Mouse (Mus musculus): ENCODE results near the gene Gm27021.

Gene Gm27021

DNA sequence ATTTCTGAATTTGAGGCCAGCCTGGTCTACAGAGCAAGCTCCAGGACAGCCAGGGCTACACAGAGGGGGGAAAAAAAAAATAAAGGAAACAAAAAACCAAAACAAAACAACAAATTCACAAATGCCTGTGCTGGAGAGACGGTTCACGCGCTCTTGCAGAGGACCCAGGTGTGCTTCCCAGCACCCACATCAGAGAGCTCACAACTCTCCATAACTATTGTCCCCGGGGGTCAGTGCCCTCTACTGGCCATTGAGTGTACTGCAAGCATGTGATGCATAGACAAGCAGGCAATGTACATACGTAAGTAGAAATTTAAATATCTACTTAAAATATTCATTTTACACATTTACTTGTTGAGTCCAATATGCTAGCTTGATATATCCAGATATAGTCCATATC, 73.3 kb downstream of the Gm27021 start:
- DNase-seq, result no peak

GRCm38 (mm10) chr8:120591587-120592292, 76.1 kb downstream of the Gm27021 start:
- no peak for DNase-seq

DNA sequence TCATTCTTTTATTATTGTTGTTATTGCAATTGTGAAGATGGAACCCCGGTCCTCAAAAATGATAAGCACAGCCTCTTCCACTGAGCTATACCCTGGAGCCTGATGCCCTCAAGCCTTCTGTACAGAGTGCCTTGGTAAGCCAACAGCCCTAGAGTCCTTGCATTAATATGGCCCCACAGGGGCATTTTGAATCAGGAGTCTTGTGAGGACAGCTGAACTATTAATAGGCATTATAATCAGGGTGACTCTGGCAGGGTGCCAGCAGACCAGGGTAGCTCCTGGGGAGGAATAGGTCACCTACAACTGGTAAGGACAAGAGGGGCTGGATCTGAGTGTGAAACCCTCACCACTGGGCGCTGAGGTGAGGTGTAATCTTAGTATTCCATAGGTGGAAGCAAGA, 78.0 kb downstream of the Gm27021 start:
- DNase-seq, result no peak

DNA sequence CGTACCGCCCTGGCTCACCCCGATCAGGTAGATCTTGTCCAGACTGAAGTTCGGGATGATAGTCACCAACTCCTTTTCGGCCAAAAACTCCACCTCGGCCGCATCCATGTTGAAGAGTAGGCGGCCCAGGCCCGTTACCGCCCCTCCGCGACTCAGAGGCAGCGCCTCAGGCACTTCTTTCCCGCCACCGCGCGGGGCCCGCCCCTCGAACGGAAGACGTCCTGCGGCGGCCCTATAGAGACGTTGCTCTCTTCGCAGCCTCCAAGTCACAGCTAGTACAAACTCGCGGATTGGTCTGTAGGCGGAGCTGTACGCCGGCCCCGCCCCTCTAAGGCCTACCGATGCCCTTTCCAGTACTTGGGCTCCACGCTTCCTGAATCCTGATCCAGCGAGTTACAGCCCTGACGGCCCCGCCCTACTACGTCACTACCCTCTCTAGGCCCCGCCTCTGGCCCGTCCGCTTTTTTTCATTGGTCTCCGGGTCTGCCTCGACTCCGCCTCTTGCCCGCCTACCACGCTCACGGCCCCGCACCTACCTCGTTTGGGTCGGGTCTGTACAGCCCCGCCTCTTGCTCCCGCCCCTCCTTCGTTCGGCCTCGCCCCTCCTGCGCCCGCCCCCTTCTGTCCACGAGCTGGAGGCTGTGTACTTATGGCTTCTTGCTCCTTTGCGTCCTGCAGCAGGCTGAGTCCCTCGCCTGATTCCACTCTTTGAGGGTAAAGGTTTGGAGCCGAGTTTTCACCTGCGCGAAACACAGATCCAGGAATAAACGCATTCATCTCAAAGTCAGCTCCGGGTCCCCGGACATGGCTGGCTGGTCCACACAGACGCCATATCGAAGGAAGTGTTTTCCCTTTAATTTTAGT, 78.7 kb downstream of the Gm27021 start, which contains the start of gene Gins2:
Gene Gins2 (minus strand): TSS at position 397 of the 864 bp plus-strand sequence.
- DNase-seq, result peak; percentile 96

GRCm38 (mm10) chr8:120585521-120585920, 82.4 kb downstream of the Gm27021 start:
- no peak for DNase-seq

GRCm38 (mm10) chr8:120581811-120582210, 86.1 kb downstream of the Gm27021 start:
- DNase-seq, result no peak

GRCm38 (mm10) chr8:120581329-120581728, 86.5 kb downstream of the Gm27021 start:
- DNase-seq, result no peak

- no peak for DNase-seq
Observed at GRCm38 (mm10) chr8:120580336-120581000, 87.4 kb downstream of the Gm27021 start.

DNA sequence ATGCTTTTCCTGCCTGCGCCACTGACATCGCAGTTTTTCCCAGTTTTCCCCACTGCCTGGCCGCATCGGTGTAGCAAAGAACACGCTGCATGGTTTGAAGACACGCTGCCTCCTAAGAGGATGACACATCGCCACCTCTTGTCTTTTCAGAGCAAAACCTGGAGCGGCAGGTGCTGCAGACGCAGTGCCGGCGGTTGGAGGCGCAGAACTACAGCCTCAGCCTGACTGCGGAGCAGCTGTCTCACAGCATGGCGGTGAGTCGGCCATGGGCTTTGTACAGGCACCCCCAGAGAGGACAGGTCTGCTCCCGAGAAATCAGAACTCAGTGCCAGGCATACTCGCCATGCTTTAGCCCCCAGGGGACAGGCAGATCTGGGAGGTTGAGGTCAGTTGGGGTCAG, 90.1 kb downstream of the Gm27021 start:
- no peak for DNase-seq

- no peak for DNase-seq
Observed at GRCm38 (mm10) chr8:120575801-120576200, 92.1 kb downstream of the Gm27021 start.

GRCm38 (mm10) chr8:120574941-120575340, 92.9 kb downstream of the Gm27021 start:
- DNase-seq, result no peak

DNA sequence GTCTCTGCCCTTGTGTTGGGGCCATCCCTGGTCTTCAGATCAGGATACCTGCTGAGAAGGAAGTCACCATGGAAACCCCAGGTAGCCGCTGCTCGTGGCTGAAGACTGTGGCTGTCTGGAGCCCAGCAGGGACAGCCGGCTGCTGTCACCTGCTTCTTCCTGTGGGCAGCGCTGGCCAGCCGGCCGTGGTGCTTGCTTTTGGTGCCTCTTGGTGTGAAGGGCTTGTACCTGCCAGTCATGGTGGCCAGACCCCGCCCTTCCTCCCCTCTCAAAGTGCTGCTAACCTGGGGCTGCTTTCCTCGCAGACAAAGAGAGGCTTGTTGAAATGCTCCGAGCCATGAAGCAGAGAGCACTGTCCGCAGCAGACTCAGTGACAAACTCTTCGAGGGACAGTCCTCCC, 94.0 kb downstream of the Gm27021 start:
- no peak for DNase-seq

GRCm38 (mm10) chr8:120572534-120572933, 95.3 kb downstream of the Gm27021 start:
- DNase-seq, result no peak

DNA sequence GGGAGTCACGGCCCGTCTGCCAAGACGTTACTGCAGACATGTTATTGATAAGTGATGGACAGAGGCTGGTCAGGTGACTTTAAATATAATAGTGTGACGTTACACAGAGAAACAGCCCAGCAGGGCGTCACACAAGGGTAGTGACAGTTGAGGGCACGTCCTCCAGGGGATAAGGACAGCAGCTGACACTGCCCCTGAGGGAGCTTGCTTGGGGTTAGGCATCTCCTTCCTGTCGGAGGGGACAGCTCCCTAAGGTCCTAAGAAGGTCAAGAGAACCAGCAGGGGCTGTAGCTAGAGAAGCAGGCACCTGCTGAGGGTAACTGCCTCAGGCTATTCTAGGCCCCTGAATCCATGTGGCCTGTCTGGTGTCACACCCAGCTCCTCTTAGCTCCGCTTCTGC, 96.3 kb downstream of the Gm27021 start:
- DNase-seq, result no peak

GRCm38 (mm10) chr8:120569939-120570715, 97.8 kb downstream of the Gm27021 start:
- peak; percentile 83 for DNase-seq

- no peak for DNase-seq
Observed at GRCm38 (mm10) chr8:120569123-120569522, 98.8 kb downstream of the Gm27021 start.

DNA sequence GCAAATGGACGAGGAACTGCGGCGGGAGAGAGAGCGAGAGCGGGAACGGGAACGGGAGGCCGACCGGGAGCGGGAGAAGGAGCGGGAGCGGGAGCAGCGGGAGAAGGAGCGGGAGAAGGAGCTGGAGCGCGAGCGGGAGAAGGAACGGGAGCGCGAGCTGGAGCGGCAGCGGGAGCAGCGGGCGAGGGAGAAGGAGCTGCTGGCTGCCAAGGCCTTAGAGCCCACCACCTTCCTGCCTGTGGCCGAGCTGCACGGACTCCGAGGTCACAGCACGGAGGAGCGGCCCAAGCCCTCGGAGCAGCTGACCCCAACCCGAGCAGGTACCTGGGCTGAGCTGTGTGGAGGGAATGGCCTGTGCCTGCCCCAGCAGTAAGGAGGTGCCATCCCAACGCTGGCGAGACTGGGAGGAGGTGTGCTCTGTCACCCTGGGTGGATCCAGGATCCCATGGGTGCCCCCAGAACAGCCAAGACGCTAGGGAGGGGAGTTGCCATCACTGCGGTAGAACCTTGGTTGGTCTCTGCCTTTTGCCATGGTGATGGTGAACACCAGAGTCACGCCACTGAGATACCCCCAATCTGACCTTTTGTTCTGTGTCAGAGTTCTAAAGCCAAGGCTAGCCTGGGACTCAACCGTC, 99.6 kb downstream of the Gm27021 start:
- no peak for DNase-seq

DNA sequence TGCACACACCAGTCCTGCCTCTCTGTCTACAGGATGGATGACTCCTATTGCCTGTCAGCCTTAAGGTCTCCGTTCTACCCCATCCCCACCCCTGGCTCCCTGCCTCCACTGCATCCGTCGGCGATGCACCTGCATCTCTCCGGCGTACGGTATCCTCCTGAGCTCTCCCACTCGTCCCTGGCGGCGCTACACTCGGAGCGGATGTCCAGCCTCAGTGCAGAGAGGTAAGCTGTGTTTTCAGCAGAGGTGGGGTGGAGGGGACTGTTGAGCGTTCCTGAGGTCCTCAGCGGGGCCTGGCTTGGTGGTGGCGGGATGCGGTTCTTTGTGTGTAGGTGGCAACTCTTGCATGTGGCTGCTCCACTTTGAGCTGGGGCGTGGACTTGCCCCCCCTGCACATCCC, 100.1 kb downstream of the Gm27021 start:
- no peak for DNase-seq

DNA sequence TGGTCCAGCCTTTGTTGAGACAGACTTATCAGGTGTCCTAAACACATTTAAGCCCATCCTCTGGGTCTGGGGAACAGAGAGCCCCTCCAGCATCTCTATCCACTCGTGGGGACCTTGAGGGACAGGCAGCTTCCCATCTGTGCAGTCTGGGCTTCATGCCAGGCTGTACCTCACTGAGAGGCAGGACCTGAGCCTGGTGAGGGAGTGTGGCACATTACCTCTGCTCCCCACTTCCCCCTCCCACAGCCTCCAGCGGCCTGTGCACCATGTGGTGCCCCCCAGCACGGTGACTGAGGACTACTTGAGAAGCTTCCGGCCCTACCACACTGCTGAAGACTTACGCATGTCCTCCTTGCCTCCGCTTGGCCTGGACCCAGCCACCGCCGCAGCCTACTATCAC, 101.2 kb downstream of the Gm27021 start:
- DNase-seq, result no peak

DNA sequence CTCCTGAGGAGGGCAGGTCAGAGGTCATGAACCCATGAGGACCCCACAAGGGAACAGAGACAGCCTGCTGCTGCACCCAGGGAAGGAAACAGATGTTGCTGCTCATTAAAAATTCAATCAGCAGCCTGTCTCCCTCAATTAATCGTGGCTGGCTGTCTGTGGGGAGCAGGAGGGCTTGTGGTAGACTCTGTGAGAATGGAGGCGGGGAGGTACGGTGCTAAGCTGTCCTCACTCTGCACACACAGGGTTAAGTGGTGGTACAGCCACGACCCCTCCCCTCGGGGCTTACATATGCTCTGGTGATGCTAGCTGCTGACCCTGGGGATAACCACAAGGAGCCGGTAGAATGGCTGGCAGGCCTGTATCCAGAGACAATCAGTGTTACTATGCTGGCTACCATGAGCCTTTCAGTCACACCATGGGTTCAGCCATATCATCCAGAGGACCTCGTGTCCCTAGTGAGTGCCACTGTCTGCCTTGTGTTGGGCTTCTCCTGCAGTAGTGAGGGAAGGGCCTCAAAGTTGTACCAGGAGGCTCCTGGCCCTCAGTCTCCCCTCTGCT, 102.6 kb downstream of the Gm27021 start:
- no peak for DNase-seq

DNA sequence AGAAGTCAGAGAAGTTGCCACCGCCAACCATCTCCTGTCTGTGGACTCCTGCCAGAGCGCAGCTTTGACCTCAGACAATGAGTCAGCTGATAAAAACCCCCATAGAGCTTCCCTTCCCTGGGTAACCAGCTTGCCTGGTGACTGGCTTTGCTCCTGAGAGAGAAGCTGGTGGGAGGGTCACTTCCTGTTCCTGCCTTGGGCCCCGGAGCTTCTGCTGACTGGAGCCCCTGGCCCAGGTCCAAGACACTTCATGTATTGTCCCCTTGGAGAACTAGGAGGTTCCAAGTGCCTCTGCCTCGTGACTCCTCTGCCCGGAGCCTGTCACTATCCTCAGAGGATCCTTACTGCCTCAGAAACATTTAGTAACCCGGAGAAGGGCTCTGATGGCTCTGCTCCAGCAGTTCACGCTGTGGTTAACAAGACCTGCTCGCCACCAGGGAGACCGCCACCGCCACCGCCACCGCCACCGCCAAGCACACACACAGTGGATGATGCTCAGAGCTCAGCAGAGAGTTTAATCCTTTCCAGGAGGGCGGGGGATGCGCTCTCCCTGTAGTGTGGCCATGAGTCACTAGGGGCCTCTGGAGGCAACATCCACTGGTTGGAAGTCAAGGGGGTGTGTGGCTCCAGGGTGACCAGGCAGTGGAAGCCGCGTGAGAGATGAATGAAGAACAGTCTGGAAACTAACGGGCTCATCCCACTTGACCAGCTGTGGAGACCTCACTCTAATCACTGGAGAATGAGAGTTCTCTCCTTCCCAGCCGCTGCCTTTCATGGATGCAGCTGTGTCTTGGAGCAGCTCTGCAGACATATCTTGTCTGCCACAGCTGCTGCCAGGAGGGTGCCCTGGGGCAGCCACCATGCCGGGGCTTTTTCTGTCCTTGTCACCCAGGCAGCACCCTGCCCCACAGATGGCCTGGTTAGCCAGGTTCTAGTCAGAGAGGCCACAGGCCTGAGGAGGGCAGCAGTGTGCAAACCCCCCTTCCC, 103.7 kb downstream of the Gm27021 start:
- peak; percentile 71 for DNase-seq
